Mouse (Mus musculus) heart, postnatal 0 days (tissue): ENCODE results near the gene Capn1. TPM values are rescaled to one million over a fixed set of nuclear protein-coding genes. Genes with fewer than 3 reads are reported as not detected.

Experiments
- ATAC-seq: fragments of 200-750 bp; cut with Nextera tagmentation; 2 replicates; pipeline ENCODE4 v1.8.0; 2017; ENCODE audit warnings: low read depth, moderate number of reproducible peaks, moderate library complexity; ENCODE audit not compliant: insufficient read depth
- DNase-seq: peaks from one replicate; pipeline ENCODE4 v3.0.0-alpha.2; 2016; ENCODE audit warnings: low spot score
- H3K27ac ChIP-seq: fragments of 300-500 bp; sonication (generic); 2 replicates; pipeline ENCODE4 v1.5.1; 2014; ENCODE audit warnings: low read depth, mild to moderate bottlenecking
- H3K27me3 ChIP-seq: fragments of 300-500 bp; sonication (generic); 2 replicates; pipeline ENCODE4 v1.6.1; 2014; ENCODE audit warnings: low read length, mixed read lengths; ENCODE audit not compliant: control insufficient read depth, insufficient read depth
- H3K36me3 ChIP-seq: fragments of 300-500 bp; sonication (generic); replicated peaks from 2 replicates; pipeline ENCODE4 v1.6.1; 2014; ENCODE audit warnings: low read length, mixed read lengths; ENCODE audit not compliant: control insufficient read depth, insufficient read depth
- H3K4me1 ChIP-seq: fragments of 300-500 bp; sonication (generic); 2 replicates; pipeline ENCODE4 v1.6.1; 2014; ENCODE audit warnings: antibody characterized with exemption; ENCODE audit not compliant: control insufficient read depth, insufficient read depth
- H3K4me2 ChIP-seq: fragments of 300-500 bp; sonication (generic); 2 replicates; pipeline ENCODE4 v1.6.1; 2014; ENCODE audit warnings: low read depth, mild to moderate bottlenecking, low read length, moderate library complexity
- H3K4me3 ChIP-seq: fragments of 300-500 bp; sonication (generic); 2 replicates; pipeline ENCODE4 v1.5.1; 2014; ENCODE audit warnings: low read depth, low read length
- H3K9ac ChIP-seq: fragments of 300-500 bp; sonication (generic); replicated peaks from 2 replicates; pipeline ENCODE4 v1.6.1; 2014; ENCODE audit warnings: low read depth, low read length, mixed read lengths
- H3K9me3 ChIP-seq: fragments of 300-500 bp; sonication (generic); replicated peaks from 2 replicates; pipeline ENCODE4 v1.6.1; 2016; ENCODE audit warnings: low read length; ENCODE audit not compliant: control insufficient read depth
- CTCF ChIP-seq: IDR thresholded peaks from 2 replicates; pipeline ENCODE4 v1.5.1; 2016; ENCODE audit warnings: antibody characterized with exemption, control low read depth, low read depth
- EP300 ChIP-seq: IDR thresholded peaks from 2 replicates; pipeline ENCODE4 v1.6.1; 2016; ENCODE audit warnings: antibody characterized with exemption, low read depth
- WGBS: fragments of 180-500 bp; shearing (Covaris S2); extraction: QIAGEN DNeasy Blood & Tissue Kit; methylation state at CpG from one replicate; pipeline ENCODE4 v1.1.7; 2014; 5-methylcytosine and 5-hydroxymethylcytosine counted together
- polyA plus RNA-seq: library from polyadenylated mRNA; unstranded; fragments of >200 nt; fragmentation: Nextera tagmentation; extraction: Ambion mirVana; gene quantifications from 2 replicates; pipeline ENCODE4 v1.2.1, GENCODE M21; 2015
- total RNA-seq: library from RNA; depleted of rRNA; stranded (reverse); fragments of >200 nt; gene quantifications from 2 replicates; pipeline ENCODE4 v1.2.3, GENCODE M21; 2014; ENCODE audit warnings: low replicate concordance

Gene Capn1
- total and polyA plus RNA-seq, 2 experiments from 2014 or later = 5.3 to 19.3 TPM

GRCm38 (mm10) chr19:5951631-5952030 is 64.1 kb downstream of the Capn1 start:
- no peaks in the 10 kb centered on the region for H3K27me3 ChIP-seq
- ATAC-seq = no peak
- peak overlapping the region; percentile 34; the same call in 1 of the 2 replicates for H3K9ac ChIP-seq

GRCm38 (mm10) chr19:5950218-5950617 is 65.5 kb downstream of the Capn1 start:
- Histone ChIP-seq H3K36me3 (peaks cover 13% of the 10 kb centered on the region), H3K27ac (no peak overlapping the region), H3K4me1 (peaks cover 36% of the 10 kb centered on the region), H3K9me3 (no peaks in the 10 kb centered on the region), H3K4me3 (no peak overlapping the region), H3K27me3 (no peaks in the 10 kb centered on the region), H3K9ac (no peak overlapping the region), H3K4me2 (no peak overlapping the region)
- no peak for TF ChIP-seq EP300
- no peak for TF ChIP-seq CTCF
- DNase-seq (no peak), ATAC-seq (no peak)
- WGBS = 87% methylated on average over 11 of the region's 11 CpGs

More at GRCm38 (mm10) chr19:5951631-5952030, 64.1 kb downstream of the Capn1 start:
- Histone ChIP-seq H3K27ac (peak overlapping the region; percentile 95), H3K4me2 (peak overlapping the region; percentile 49), H3K4me3 (peak overlapping the region; percentile 23), H3K36me3 (peaks cover 13% of the 10 kb centered on the region), H3K4me1 (peaks cover 36% of the 10 kb centered on the region), H3K9me3 (no peaks in the 10 kb centered on the region)
- WGBS = 43% methylated on average over 16 of the region's 16 CpGs
- no peak for DNase-seq
- TF ChIP-seq CTCF (no peak), EP300 (no peak)

- H3K27ac ChIP-seq = peak overlapping the region; percentile 36
- H3K9me3 ChIP-seq = no peaks in the 10 kb centered on the region
- peaks cover 29% of the 10 kb centered on the region for H3K4me1 ChIP-seq
- DNase-seq (no peak), ATAC-seq (0 out of 2 replicates have a peak, but pooled peaks have one; percentile 8)
- peaks cover 21% of the 10 kb centered on the region for H3K36me3 ChIP-seq
- H3K4me3 ChIP-seq = no peak overlapping the region
- no peak overlapping the region for H3K4me2 ChIP-seq
- no peak overlapping the region for H3K9ac ChIP-seq
- WGBS = 42% methylated on average over 8 of the region's 8 CpGs
- TF ChIP-seq EP300 (no peak), CTCF (no peak)
- no peaks in the 10 kb centered on the region for H3K27me3 ChIP-seq
Measured at GRCm38 (mm10) chr19:5945891-5946290, 69.8 kb downstream of the Capn1 start.

GRCm38 (mm10) chr19:5945027-5945426 is 70.7 kb downstream of the Capn1 start:
- H3K4me1 ChIP-seq = peaks cover 32% of the 10 kb centered on the region
- H3K36me3 ChIP-seq = peaks cover 17% of the 10 kb centered on the region
- H3K9me3 ChIP-seq = no peaks in the 10 kb centered on the region
- DNase-seq (peak; percentile 61), ATAC-seq (peak; percentile 81)
- no peak overlapping the region for H3K4me2 ChIP-seq
- no peak overlapping the region for H3K9ac ChIP-seq
- TF ChIP-seq CTCF (no peak), EP300 (peak; percentile 65; the same call in 1 of the 2 replicates)
- 14% methylated on average over 7 of the region's 7 CpGs for WGBS
- peak overlapping the region; percentile 36 for H3K27ac ChIP-seq
- H3K4me3 ChIP-seq = no peak overlapping the region
- H3K27me3 ChIP-seq = no peaks in the 10 kb centered on the region

- WGBS = 32% methylated on average over 8 of the region's 8 CpGs
- TF ChIP-seq EP300 (no peak), CTCF (no peak)
- DNase-seq = no peak
Measured at GRCm38 (mm10) chr19:5944145-5944544, 71.6 kb downstream of the Capn1 start.

GRCm38 (mm10) chr19:5943404-5943803 is 72.3 kb downstream of the Capn1 start:
- Histone ChIP-seq H3K9ac (no peak overlapping the region), H3K4me2 (no peak overlapping the region), H3K36me3 (peaks cover 8% of the 10 kb centered on the region), H3K27me3 (no peaks in the 10 kb centered on the region), H3K27ac (no peak overlapping the region), H3K4me3 (no peak overlapping the region), H3K9me3 (no peaks in the 10 kb centered on the region), H3K4me1 (peaks cover 39% of the 10 kb centered on the region)
- DNase-seq (no peak), ATAC-seq (no peak)
- TF ChIP-seq CTCF = no peak
- TF ChIP-seq EP300 = no peak
- WGBS = 87% methylated on average over 15 of the region's 15 CpGs

More at GRCm38 (mm10) chr19:5944145-5944544, 71.6 kb downstream of the Capn1 start:
- Histone ChIP-seq H3K27me3 (no peaks in the 10 kb centered on the region), H3K4me2 (no peak overlapping the region), H3K9me3 (no peaks in the 10 kb centered on the region), H3K36me3 (peaks cover 10% of the 10 kb centered on the region), H3K4me3 (no peak overlapping the region), H3K9ac (0 out of 2 replicates have a peak overlapping the region, but pooled peaks have one; percentile 12), H3K27ac (peak overlapping the region; percentile 60), H3K4me1 (peaks cover 39% of the 10 kb centered on the region)
- no peak for ATAC-seq
